Mouse (Mus musculus) heart, embryonic 10.5 days (tissue): ENCODE measurements around the gene Rhou. TPM values are rescaled to one million over a fixed set of nuclear protein-coding genes. Genes with fewer than 3 reads are reported as not detected.
"Not testable (repeated sequence)": the region's sequence is repeated elsewhere in the genome, so short reads cannot be mapped to it uniquely, and the experiment has no call there.

ENCODE experiments used
- DNase-seq: peaks from one replicate; pipeline ENCODE4 v3.0.0-alpha.2; 2017; ENCODE audit warnings: low spot score
- H3K27ac ChIP-seq: fragments of 300-500 bp; sonication (generic); 2 replicates; pipeline ENCODE4 v1.5.1; 2016; ENCODE audit warnings: mild to moderate bottlenecking
- H3K27me3 ChIP-seq: fragments of 300-500 bp; sonication (generic); 2 replicates; pipeline ENCODE4 v1.6.1; 2016; ENCODE audit warnings: mild to moderate bottlenecking; ENCODE audit not compliant: poor library complexity, insufficient read depth, severe bottlenecking
- H3K36me3 ChIP-seq: fragments of 300-500 bp; sonication (generic); 2 replicates; pipeline ENCODE4 v1.6.1; 2016; ENCODE audit warnings: mild to moderate bottlenecking, moderate library complexity
- H3K4me1 ChIP-seq: fragments of 300-500 bp; sonication (generic); 2 replicates; pipeline ENCODE4 v1.6.1; 2016; ENCODE audit warnings: mild to moderate bottlenecking
- H3K4me3 ChIP-seq: fragments of 300-500 bp; sonication (generic); 2 replicates; pipeline ENCODE4 v1.5.1; 2016; ENCODE audit warnings: mild to moderate bottlenecking, moderate library complexity
- H3K9me3 ChIP-seq: fragments of 300-500 bp; sonication (generic); 2 replicates; pipeline ENCODE4 v1.6.1; 2016; ENCODE audit warnings: mild to moderate bottlenecking, moderate library complexity
- WGBS: fragments of 180-500 bp; shearing (Covaris S2); methylation state at CpG from one replicate; pipeline ENCODE4 v1.1.7; 2016; 5-methylcytosine and 5-hydroxymethylcytosine counted together
- polyA plus RNA-seq: library from polyadenylated mRNA; unstranded; fragments of >200 nt; fragmentation: Nextera tagmentation; extraction: Ambion mirVana; gene quantifications from 2 replicates; pipeline ENCODE4 v1.2.1, GENCODE M21; 2016

Gene Rhou
- 13.0 and 16.7 TPM in 2 replicates for polyA plus RNA-seq

- Histone ChIP-seq H3K27ac (peak within 1 kb of the TSS; percentile 97), H3K4me3 (peak within 1 kb of the TSS; percentile 86), H3K27me3 (peaks cover 2% of the 10 kb centered on the region; the same call in 1 of the 2 replicates), H3K9me3 (no peaks in the 10 kb centered on the region), H3K4me1 (peaks cover 35% of the 10 kb centered on the region), H3K36me3 (peaks cover 27% of the 10 kb centered on the region)
- 5% methylated on average over 58 of the region's 58 CpGs for WGBS
- peak; percentile 94 for DNase-seq
These were observed at the start of gene Rhou for GRCm38 (mm10) chr8:123653308-123653993. Gene Rhou (plus strand): TSS chr8:123653929.

GRCm38 (mm10) chr8:123612652-123613051, 41.1 kb upstream of the Rhou start:
- H3K27ac ChIP-seq, DNase-seq, H3K4me1 ChIP-seq, H3K9me3 ChIP-seq, H3K36me3 ChIP-seq, H3K27me3 ChIP-seq, H3K4me3 ChIP-seq: not testable (repeated sequence)
- 70% methylated on average over 2 of the region's 5 CpGs for WGBS

- not testable (repeated sequence) for DNase-seq, H3K9me3 ChIP-seq, H3K27ac ChIP-seq, H3K4me3 ChIP-seq, H3K36me3 ChIP-seq, H3K4me1 ChIP-seq
- H3K27me3 ChIP-seq: peaks cover 45% of the 10 kb centered on the region
- no CpG with 5 or more reads among the region's 39 CpGs for WGBS
These were observed 30.2 kb upstream of the Rhou start for GRCm38 (mm10) chr8:123623523-123623922.

GRCm38 (mm10) chr8:123624274-123624673, 29.5 kb upstream of the Rhou start:
- no peak for DNase-seq
- 65% methylated on average over 5 of the region's 5 CpGs for WGBS

GRCm38 (mm10) chr8:123624702-123625101, 29.0 kb upstream of the Rhou start:
- DNase-seq: no peak
- no peak overlapping the region for H3K27ac ChIP-seq
- H3K27me3 ChIP-seq: peaks cover 50% of the 10 kb centered on the region
- peaks cover 16% of the 10 kb centered on the region for H3K4me1 ChIP-seq
- H3K4me3 ChIP-seq: no peak overlapping the region
- no peaks in the 10 kb centered on the region for H3K9me3 ChIP-seq
- 43% methylated on average over 1 of the region's 1 CpGs for WGBS
- no peaks in the 10 kb centered on the region for H3K36me3 ChIP-seq

More at GRCm38 (mm10) chr8:123624274-123624673, 29.5 kb upstream of the Rhou start:
- H3K36me3 ChIP-seq: no peaks in the 10 kb centered on the region
- no peak overlapping the region for H3K4me3 ChIP-seq
- no peak overlapping the region for H3K27ac ChIP-seq
- peaks cover 13% of the 10 kb centered on the region for H3K4me1 ChIP-seq
- no peaks in the 10 kb centered on the region for H3K9me3 ChIP-seq
- peaks cover 47% of the 10 kb centered on the region for H3K27me3 ChIP-seq

GRCm38 (mm10) chr8:123625717-123626116, 28.0 kb upstream of the Rhou start:
- H3K27me3 ChIP-seq: peaks cover 50% of the 10 kb centered on the region
- no peak overlapping the region for H3K4me3 ChIP-seq
- H3K4me1 ChIP-seq: peaks cover 16% of the 10 kb centered on the region
- WGBS: 18% methylated on average over 2 of the region's 2 CpGs
- no peak for DNase-seq
- H3K36me3 ChIP-seq: no peaks in the 10 kb centered on the region
- no peaks in the 10 kb centered on the region for H3K9me3 ChIP-seq
- H3K27ac ChIP-seq: no peak overlapping the region

- peaks cover 50% of the 10 kb centered on the region for H3K27me3 ChIP-seq
- 63% methylated on average over 6 of the region's 6 CpGs for WGBS
- H3K4me1 ChIP-seq: peaks cover 16% of the 10 kb centered on the region
- DNase-seq: no peak
- no peaks in the 10 kb centered on the region for H3K9me3 ChIP-seq
- H3K36me3 ChIP-seq: no peaks in the 10 kb centered on the region
- no peak overlapping the region for H3K4me3 ChIP-seq
- no peak overlapping the region for H3K27ac ChIP-seq
These were observed 26.1 kb upstream of the Rhou start for GRCm38 (mm10) chr8:123627410-123628147.

- Histone ChIP-seq H3K9me3 (no peaks in the 10 kb centered on the region), H3K27ac (no peak overlapping the region), H3K4me1 (peaks cover 16% of the 10 kb centered on the region), H3K27me3 (peaks cover 50% of the 10 kb centered on the region), H3K4me3 (peak overlapping the region; percentile 51), H3K36me3 (no peaks in the 10 kb centered on the region)
- no peak for DNase-seq
- WGBS: 5% methylated on average over 8 of the region's 8 CpGs
These were observed 25.3 kb upstream of the Rhou start for GRCm38 (mm10) chr8:123628253-123628967.

- Histone ChIP-seq H3K36me3 (no peaks in the 10 kb centered on the region), H3K4me3 (peak overlapping the region; percentile 51), H3K27me3 (peaks cover 49% of the 10 kb centered on the region), H3K4me1 (peaks cover 16% of the 10 kb centered on the region), H3K27ac (no peak overlapping the region), H3K9me3 (no peaks in the 10 kb centered on the region)
- 11% methylated on average over 19 of the region's 19 CpGs for WGBS
- peak; percentile 90 for DNase-seq
These were observed 24.6 kb upstream of the Rhou start for GRCm38 (mm10) chr8:123628968-123629755.

GRCm38 (mm10) chr8:123630058-123630457, 23.7 kb upstream of the Rhou start:
- H3K4me3 ChIP-seq: peak overlapping the region; percentile 42; the same call in 1 of the 2 replicates
- peaks cover 16% of the 10 kb centered on the region for H3K4me1 ChIP-seq
- no peaks in the 10 kb centered on the region for H3K36me3 ChIP-seq
- WGBS: 46% methylated on average over 10 of the region's 10 CpGs
- no peak overlapping the region for H3K27ac ChIP-seq
- no peak for DNase-seq
- H3K9me3 ChIP-seq: no peaks in the 10 kb centered on the region
- H3K27me3 ChIP-seq: peaks cover 40% of the 10 kb centered on the region

GRCm38 (mm10) chr8:123630841-123631251, 22.9 kb upstream of the Rhou start:
- no peaks in the 10 kb centered on the region for H3K9me3 ChIP-seq
- DNase-seq: no peak
- WGBS: 29% methylated on average over 12 of the region's 12 CpGs
- H3K4me3 ChIP-seq: peak overlapping the region; percentile 42
- peaks cover 16% of the 10 kb centered on the region for H3K4me1 ChIP-seq
- no peak overlapping the region for H3K27ac ChIP-seq
- no peaks in the 10 kb centered on the region for H3K36me3 ChIP-seq
- H3K27me3 ChIP-seq: peaks cover 32% of the 10 kb centered on the region

- Histone ChIP-seq H3K27me3 (peaks cover 26% of the 10 kb centered on the region), H3K4me1 (peaks cover 16% of the 10 kb centered on the region)
- not testable (repeated sequence) for DNase-seq, H3K36me3 ChIP-seq, H3K9me3 ChIP-seq, H3K4me3 ChIP-seq, H3K27ac ChIP-seq
- WGBS: 69% methylated on average over 3 of the region's 3 CpGs
These were observed 22.0 kb upstream of the Rhou start for GRCm38 (mm10) chr8:123631746-123632145.
